Mouse (Mus musculus): ENCODE data around the gene Ahnak2. TPM values are rescaled to one million over a fixed set of nuclear protein-coding genes. Genes with fewer than 3 reads are reported as not detected.

Gene Ahnak2
- polyA plus RNA-seq, 1 experiment: 1.7 TPM

GRCm38 (mm10) chr12:112730808-112731207, 71.6 kb downstream of the Ahnak2 start:
- Histone ChIP-seq H3K4me3 (ENCODE audit: insufficient read depth, low read length) (no peak overlapping the region), H3K4me1 (ENCODE audit: control insufficient read depth, insufficient read depth, low read length) (peaks cover 3% of the 10 kb centered on the region), H3K27ac (ENCODE audit: insufficient read depth, low read length) (no peak overlapping the region)
- TF ChIP-seq POLR2A (IDR thresholded peaks at IDR 0.05; ENCODE audit: extremely low read depth, insufficient read depth, low read length) (no peak), CTCF (IDR thresholded peaks at IDR 0.05; ENCODE audit: extremely low read depth, insufficient read depth, low read length) (no peak)

DNA sequence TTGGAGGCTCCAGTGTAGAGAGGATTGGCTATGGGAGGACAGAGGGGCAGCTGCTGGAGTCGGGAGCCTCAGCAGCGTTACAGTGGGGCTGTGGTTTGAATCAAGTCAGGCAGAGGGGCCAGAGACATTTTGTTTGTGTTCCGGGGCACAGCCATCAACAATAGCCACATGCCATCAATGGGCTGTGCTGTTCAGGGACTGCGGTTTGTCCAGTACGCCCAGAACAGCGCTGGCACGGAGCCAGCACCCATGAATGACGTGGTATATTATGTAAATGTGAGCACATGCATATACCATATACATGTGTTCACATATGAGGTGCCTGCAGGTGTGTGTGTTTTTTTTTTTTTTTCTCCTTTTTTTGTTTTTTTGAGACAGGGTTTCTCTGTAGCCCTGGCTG, 74.7 kb downstream of the Ahnak2 start:
- TF ChIP-seq CTCF (IDR thresholded peaks at IDR 0.05; ENCODE audit: extremely low read depth, insufficient read depth, low read length) (no peak), POLR2A (IDR thresholded peaks at IDR 0.05; ENCODE audit: extremely low read depth, insufficient read depth, low read length) (no peak)
- peaks cover 3% of the 10 kb centered on the region for H3K4me1 ChIP-seq (ENCODE audit: control insufficient read depth, insufficient read depth, low read length)

DNA sequence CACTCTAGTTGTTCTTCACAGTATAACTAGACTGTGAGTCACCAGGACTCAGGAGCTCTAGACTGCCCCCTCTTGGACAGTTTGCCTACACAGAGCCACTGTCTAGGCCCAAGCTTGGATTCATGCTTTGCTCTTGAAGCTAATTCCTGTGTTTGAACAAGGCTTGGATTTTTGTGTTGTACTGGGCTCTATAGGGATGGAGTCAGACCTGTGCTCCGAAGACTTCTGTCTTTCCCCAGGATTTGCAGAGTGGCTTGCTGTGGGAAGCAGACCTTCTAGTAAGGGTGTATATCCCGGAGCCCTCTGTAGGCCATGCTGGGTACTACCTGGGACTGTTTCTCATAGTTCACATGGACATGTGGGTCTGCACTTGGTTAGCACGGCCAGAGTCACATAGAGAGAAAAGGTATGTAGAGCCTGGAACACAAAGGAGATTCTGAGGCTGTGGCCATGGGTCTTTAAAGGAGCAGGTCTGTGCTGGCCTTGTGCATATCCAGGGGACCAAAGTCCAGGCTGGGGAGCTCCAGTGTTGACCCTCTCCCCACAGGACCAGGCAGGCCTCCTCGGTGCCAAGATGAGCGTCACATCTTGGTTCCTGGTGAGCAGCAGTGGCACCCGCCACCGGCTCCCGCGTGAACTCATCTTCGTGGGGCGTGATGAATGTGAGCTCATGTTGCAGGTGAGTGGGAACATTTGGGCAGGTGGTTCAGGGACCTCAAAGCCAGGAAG, 78.2 kb downstream of the Ahnak2 start:
- TF ChIP-seq CTCF (IDR thresholded peaks at IDR 0.05; ENCODE audit: extremely low read depth, insufficient read depth, low read length): peak; percentile 50
- no peak for TF ChIP-seq POLR2A (IDR thresholded peaks at IDR 0.05; ENCODE audit: extremely low read depth, insufficient read depth, low read length)
- peaks cover 1% of the 10 kb centered on the region; the same call in 1 of the 2 replicates for H3K4me1 ChIP-seq (ENCODE audit: control insufficient read depth, insufficient read depth, low read length)
- no peak overlapping the region for H3K4me3 ChIP-seq (ENCODE audit: insufficient read depth, low read length)
- H3K27ac ChIP-seq (ENCODE audit: insufficient read depth, low read length): no peak overlapping the region

More for the DNA sequence above, 74.7 kb downstream of the Ahnak2 start:
- Histone ChIP-seq H3K4me3 (ENCODE audit: insufficient read depth, low read length) (no peak overlapping the region), H3K27ac (ENCODE audit: insufficient read depth, low read length) (no peak overlapping the region)

- TF ChIP-seq POLR2A (IDR thresholded peaks at IDR 0.05; ENCODE audit: extremely low read depth, insufficient read depth, low read length) (no peak), CTCF (IDR thresholded peaks at IDR 0.05; ENCODE audit: extremely low read depth, insufficient read depth, low read length) (no peak)
- Histone ChIP-seq H3K27ac (ENCODE audit: insufficient read depth, low read length) (no peak overlapping the region), H3K4me1 (ENCODE audit: control insufficient read depth, insufficient read depth, low read length) (peaks cover 1% of the 10 kb centered on the region; the same call in 1 of the 2 replicates), H3K4me3 (ENCODE audit: insufficient read depth, low read length) (peak overlapping the region; percentile 63; the same call in 1 of the 2 replicates)
Observed at GRCm38 (mm10) chr12:112723445-112723844, 79.0 kb downstream of the Ahnak2 start.

DNA sequence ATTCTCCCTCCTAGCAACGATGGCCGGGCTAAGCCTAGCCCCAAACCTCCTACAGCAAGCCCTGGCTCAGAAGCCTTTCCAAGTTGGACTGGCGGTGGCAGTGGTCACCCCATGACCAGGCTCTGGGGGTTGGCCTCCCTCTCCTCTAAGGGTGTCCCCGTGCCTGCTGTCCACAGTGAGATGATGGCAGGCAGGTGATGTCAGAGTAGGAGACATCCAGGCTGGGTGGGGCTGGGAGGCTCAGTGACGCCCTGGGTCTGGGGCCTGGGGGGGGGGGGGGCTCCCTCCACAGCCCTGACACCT, 79.5 kb downstream of the Ahnak2 start:
- Histone ChIP-seq H3K27ac (ENCODE audit: insufficient read depth, low read length) (peak overlapping the region; percentile 15; the same call in 1 of the 2 replicates), H3K4me1 (ENCODE audit: control insufficient read depth, insufficient read depth, low read length) (peaks cover 1% of the 10 kb centered on the region; the same call in 1 of the 2 replicates), H3K4me3 (ENCODE audit: insufficient read depth, low read length) (peak overlapping the region; percentile 63)
- TF ChIP-seq CTCF (IDR thresholded peaks at IDR 0.05; ENCODE audit: extremely low read depth, insufficient read depth, low read length) (no peak), POLR2A (IDR thresholded peaks at IDR 0.05; ENCODE audit: extremely low read depth, insufficient read depth, low read length) (0 out of 2 replicates have a peak, but pooled peaks have one; percentile 0)

GRCm38 (mm10) chr12:112722240-112723027, 80.0 kb downstream of the Ahnak2 start:
- Histone ChIP-seq H3K27ac (ENCODE audit: insufficient read depth, low read length) (peak overlapping the region; percentile 42; the same call in 1 of the 2 replicates), H3K4me3 (ENCODE audit: insufficient read depth, low read length) (peak overlapping the region; percentile 63), H3K4me1 (ENCODE audit: control insufficient read depth, insufficient read depth, low read length) (no peaks in the 10 kb centered on the region)
- no peak for TF ChIP-seq CTCF (IDR thresholded peaks at IDR 0.05; ENCODE audit: extremely low read depth, insufficient read depth, low read length)
- TF ChIP-seq POLR2A (IDR thresholded peaks at IDR 0.05; ENCODE audit: extremely low read depth, insufficient read depth, low read length): 0 out of 2 replicates have a peak, but pooled peaks have one; percentile 9

Other genes with a start within 250 kb of the Ahnak2 start
- gene Inf2, start 213.9 kb downstream of the Ahnak2 start, polyA plus RNA-seq (2012; rRNA removed): 104 and 122 TPM in 2 replicates
- gene Adssl1, start 182.6 kb downstream of the Ahnak2 start, polyA plus RNA-seq (2012; rRNA removed): 38.0 and 44.6 TPM in 2 replicates
- 25.6 and 29.3 TPM in 2 replicates for gene Siva1, start 158.0 kb downstream of the Ahnak2 start, polyA plus RNA-seq (2012; rRNA removed)
- 168 and 178 TPM in 2 replicates for gene Akt1, start 127.8 kb downstream of the Ahnak2 start, polyA plus RNA-seq (2012; rRNA removed)
- 1.3 and 1.7 TPM in 2 replicates for gene Zbtb42, start 123.8 kb downstream of the Ahnak2 start, polyA plus RNA-seq (2012; rRNA removed)
- 129 and 131 TPM in 2 replicates for gene Cep170b, start 82.2 kb downstream of the Ahnak2 start, polyA plus RNA-seq (2012; rRNA removed)
- gene Pld4, start 42.0 kb downstream of the Ahnak2 start, polyA plus RNA-seq (2012; rRNA removed): 16.3 and 18.9 TPM in 2 replicates
- gene Clba1, start 6.3 kb upstream of the Ahnak2 start, polyA plus RNA-seq (2012; rRNA removed): 12.6 and 13.3 TPM in 2 replicates
- 10.6 and 11.0 TPM in 2 replicates for gene Cdca4, start 26.8 kb upstream of the Ahnak2 start, polyA plus RNA-seq (2012; rRNA removed)
- 0.04 TPM in 1 of 2 replicates, not detected in the other for gene Gpr132, start 65.6 kb upstream of the Ahnak2 start, polyA plus RNA-seq (2012; rRNA removed)
- 42.1 and 51.5 TPM in 2 replicates for gene Jag2, start 127.1 kb upstream of the Ahnak2 start, polyA plus RNA-seq (2012; rRNA removed)
- gene Nudt14, start 139.5 kb upstream of the Ahnak2 start, polyA plus RNA-seq (2012; rRNA removed): 18.2 and 18.9 TPM in 2 replicates
- gene Btbd6, start 173.8 kb upstream of the Ahnak2 start, polyA plus RNA-seq (2012; rRNA removed): 78.2 and 80.2 TPM in 2 replicates
- 38.8 and 39.6 TPM in 2 replicates for gene Brf1, start 198.0 kb upstream of the Ahnak2 start, polyA plus RNA-seq (2012; rRNA removed)
- gene Pacs2, start 211.9 kb upstream of the Ahnak2 start, polyA plus RNA-seq (2012; rRNA removed): 76.3 and 90.3 TPM in 2 replicates

All from cortical plate, adult 2 months (tissue).